Mouse (Mus musculus): ENCODE measurements around the gene Kpna3. TPM values are rescaled to one million over a fixed set of nuclear protein-coding genes. Genes with fewer than 3 reads are reported as not detected.

The Kpna3 gene
- total RNA-seq, 2 experiments from 2014 or later, result 88.4 to 97.8 TPM

- intact Hi-C loops (cut with DNase I), result no loop called here
- no peak for DNase-seq
These were observed 33.9 kb downstream of the Kpna3 start for GRCm38 (mm10) chr14:61405761-61406160.

GRCm38 (mm10) chr14:61404941-61405340, 34.7 kb downstream of the Kpna3 start:
- DNase-seq, result no peak
- intact Hi-C loops (cut with DNase I), result no loop called here

- intact Hi-C loops (cut with DNase I), result no loop called here
- no peak for DNase-seq
These were observed 44.9 kb downstream of the Kpna3 start for GRCm38 (mm10) chr14:61394745-61395144.

GRCm38 (mm10) chr14:61390586-61390985, 49.1 kb downstream of the Kpna3 start:
- DNase-seq, result no peak
- intact Hi-C loops (cut with DNase I), result no loop called here

- no peak for DNase-seq
- intact Hi-C loops (cut with DNase I), result no loop called here
These were observed 72.4 kb downstream of the Kpna3 start for GRCm38 (mm10) chr14:61367290-61367689.

GRCm38 (mm10) chr14:61364656-61365055, 75.0 kb downstream of the Kpna3 start:
- no peak for DNase-seq
- intact Hi-C loops (cut with DNase I), result no loop called here

- intact Hi-C loops (cut with DNase I), result no loop called here
- no peak for DNase-seq
These were observed 75.9 kb downstream of the Kpna3 start for GRCm38 (mm10) chr14:61363734-61364133.

- no peak for DNase-seq
- intact Hi-C loops (cut with DNase I), result no loop called here
These were observed 77.4 kb downstream of the Kpna3 start for GRCm38 (mm10) chr14:61362268-61362667.

- DNase-seq, result no peak
- intact Hi-C loops (cut with DNase I), result no loop called here
These were observed 78.6 kb downstream of the Kpna3 start for GRCm38 (mm10) chr14:61360981-61361511.

- intact Hi-C loops (cut with DNase I), result no loop called here
These were observed 79.3 kb downstream of the Kpna3 start, which contains the start of gene Ebpl for GRCm38 (mm10) chr14:61360131-61360980. Ebpl (minus strand) TSS chr14:61360439.

GRCm38 (mm10) chr14:61354251-61355235, 85.1 kb downstream of the Kpna3 start:
- intact Hi-C loops (cut with DNase I), result no loop called here
- no peak for DNase-seq

More at GRCm38 (mm10) chr14:61360131-61360980, 79.3 kb downstream of the Kpna3 start, which contains the start of gene Ebpl:
- peak; percentile 89 for DNase-seq

- intact Hi-C loops (cut with DNase I), result no loop called here
- no peak for DNase-seq
These were observed 88.9 kb downstream of the Kpna3 start for GRCm38 (mm10) chr14:61350808-61351207.

GRCm38 (mm10) chr14:61349876-61350275, 89.8 kb downstream of the Kpna3 start:
- DNase-seq, result no peak
- intact Hi-C loops (cut with DNase I), result loop anchor here (5.0 kb wide), 1 partner anchor 1107 kb away; the partner anchor contains the start of gene Gucy1b2

- intact Hi-C loops (cut with DNase I), result loop anchor here (5.0 kb wide), 1 partner anchor 1110 kb away; the partner anchor contains the start of gene Gucy1b2
- DNase-seq, result peak; percentile 62
These were observed 92.6 kb downstream of the Kpna3 start for GRCm38 (mm10) chr14:61346827-61347698.

- no peak for DNase-seq
- intact Hi-C loops (cut with DNase I), result no loop called here
These were observed 95.1 kb downstream of the Kpna3 start for GRCm38 (mm10) chr14:61344590-61344989.

- intact Hi-C loops (cut with DNase I), result no loop called here
- no peak for DNase-seq
These were observed 100.3 kb downstream of the Kpna3 start for GRCm38 (mm10) chr14:61339381-61339780.

- intact Hi-C loops (cut with DNase I), result loop anchor here (5.0 kb wide), 1 partner anchor 166 kb away; no protein-coding TSS in a partner anchor
- DNase-seq, result peak; percentile 91
These were observed 108.6 kb downstream of the Kpna3 start for GRCm38 (mm10) chr14:61330996-61331561.

- intact Hi-C loops (cut with DNase I), result loop anchor here (5.0 kb wide), 1 partner anchor 167 kb away; no protein-coding TSS in a partner anchor
- peak; percentile 78 for DNase-seq
These were observed 109.1 kb downstream of the Kpna3 start for GRCm38 (mm10) chr14:61330591-61330990.

Measured in left cerebral cortex, postnatal 4 days (tissue).